Mouse (Mus musculus) kidney, adult 18-20 months (tissue): ENCODE results near the gene Erbb3.
"Not testable (repeated sequence)": the region's sequence is repeated elsewhere in the genome, so short reads cannot be mapped to it uniquely, and the experiment has no call there.

ENCODE experiments used
- DNase-seq: peaks from one replicate; pipeline ENCODE4 v3.0.0; 2021

Erbb3 gene

DNA sequence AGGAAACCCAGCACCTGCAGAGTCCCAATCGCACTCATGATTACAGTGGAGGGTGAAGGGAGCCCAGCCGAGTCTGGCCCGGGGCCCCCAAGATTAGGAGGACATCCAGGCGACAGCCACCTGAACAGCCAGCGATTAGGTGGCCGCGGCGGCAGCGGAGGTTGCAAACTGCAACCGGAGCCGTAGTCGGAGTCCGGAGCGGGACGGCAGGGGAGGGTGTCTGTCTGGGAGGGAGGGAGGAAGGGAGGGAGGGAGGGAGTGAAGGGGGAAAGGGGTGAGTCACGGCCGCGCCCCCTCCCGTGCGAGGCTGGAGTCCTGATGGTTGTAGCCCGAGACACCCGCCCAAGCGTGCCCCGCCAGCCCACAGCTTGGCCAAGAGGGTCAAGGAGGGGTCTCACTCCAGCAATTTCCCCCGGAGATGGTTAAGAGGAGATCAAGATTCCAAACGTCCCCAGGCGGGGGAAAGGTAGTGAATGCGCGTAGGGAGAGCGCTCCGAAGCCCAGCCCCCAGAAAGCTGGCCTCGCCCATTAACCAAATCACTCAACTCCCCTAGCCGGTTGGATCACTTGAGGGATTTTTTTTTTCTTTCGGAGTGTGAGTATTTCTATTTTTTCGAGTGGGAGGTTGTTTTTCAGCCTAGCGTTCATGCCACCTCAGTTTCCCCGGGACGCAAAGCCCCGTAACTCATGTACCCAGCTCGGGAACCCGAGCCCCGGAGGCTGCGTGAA, at the start of gene Erbb3:
Gene Erbb3, minus strand, starts transcription at position 189 of the 729 bp plus-strand sequence.
- DNase-seq: peak; percentile 88

DNA sequence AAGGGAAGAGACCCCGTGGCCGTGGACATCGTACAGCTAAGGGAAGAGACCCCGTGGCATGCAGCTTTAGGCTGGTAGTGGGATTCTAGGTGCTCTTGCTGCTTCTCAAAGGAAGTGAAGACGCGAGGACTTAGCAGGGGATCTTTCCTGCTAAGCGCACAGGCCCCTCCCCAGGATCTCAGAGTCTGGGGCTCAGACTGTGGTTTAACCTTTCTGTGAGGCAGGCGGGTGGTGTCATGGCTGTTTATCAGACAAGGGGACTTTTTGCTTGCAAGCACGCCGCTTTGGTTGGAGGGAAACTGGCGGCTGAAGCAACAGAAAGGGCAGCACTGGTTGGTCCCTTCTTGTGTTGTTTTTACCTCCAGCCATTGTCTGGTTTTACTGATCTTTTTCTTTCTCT, 47.6 kb upstream of the Erbb3 start:
- DNase-seq: no peak

DNA sequence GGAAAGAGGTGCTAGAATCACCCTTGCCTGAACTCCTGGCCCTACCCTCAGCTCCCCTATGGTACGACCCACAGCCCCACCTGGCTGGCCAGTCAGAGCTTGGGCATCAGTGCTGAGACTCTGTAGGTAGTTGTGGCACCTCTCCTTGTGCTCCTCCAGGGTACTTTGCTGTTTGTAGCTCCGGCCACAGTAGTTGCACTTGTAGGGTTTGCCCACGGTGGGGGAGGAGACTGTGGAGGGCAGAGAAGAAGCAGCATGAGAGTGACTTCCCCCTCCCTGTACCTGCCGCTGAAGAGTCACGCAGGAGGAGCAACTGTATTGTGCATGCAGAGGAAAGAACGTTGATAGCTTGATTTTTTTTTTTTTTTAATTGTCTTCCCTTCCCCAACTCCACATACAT, 47.1 kb upstream of the Erbb3 start:
- DNase-seq: no peak

DNA sequence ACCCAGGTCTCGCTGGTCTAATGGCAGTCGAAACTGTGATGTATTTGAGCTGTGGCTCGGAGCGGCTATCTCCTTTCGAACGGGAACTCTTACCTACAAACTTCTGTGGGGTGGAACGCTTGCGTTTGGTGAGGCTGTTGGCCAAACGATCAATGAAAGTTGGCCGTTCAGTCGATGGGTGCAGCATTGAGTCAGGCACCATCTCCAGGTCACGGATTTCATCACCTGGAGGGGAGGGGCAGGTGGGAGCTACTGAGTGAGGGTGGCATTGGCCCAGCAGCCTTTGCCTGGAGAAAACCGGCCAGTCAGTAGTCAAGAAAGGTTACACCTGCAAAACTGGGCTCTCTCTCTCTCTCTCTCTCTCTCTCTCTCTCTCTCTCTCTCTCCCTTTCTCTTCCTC, 46.2 kb upstream of the Erbb3 start:
- no peak for DNase-seq

DNA sequence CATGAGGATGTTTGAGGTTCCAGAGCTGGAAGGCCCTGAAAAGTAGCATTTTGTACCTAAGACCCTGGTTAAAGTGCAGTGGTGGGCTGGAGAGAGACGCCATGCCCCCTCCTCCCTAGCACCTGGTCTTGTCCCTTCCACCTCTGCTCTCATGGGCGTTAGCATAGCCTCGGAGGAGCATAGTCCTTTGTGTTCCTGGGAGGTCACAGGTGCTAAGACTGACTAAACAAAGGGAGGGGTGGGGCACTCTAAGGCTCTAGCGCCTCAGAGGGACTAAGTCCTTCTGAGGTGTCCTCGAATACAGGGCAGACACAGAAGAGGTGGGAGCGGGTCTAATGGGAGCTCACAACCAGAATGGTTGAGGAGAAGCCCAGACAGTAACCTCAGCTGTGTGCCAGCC, 42.1 kb upstream of the Erbb3 start:
- no peak for DNase-seq

DNA sequence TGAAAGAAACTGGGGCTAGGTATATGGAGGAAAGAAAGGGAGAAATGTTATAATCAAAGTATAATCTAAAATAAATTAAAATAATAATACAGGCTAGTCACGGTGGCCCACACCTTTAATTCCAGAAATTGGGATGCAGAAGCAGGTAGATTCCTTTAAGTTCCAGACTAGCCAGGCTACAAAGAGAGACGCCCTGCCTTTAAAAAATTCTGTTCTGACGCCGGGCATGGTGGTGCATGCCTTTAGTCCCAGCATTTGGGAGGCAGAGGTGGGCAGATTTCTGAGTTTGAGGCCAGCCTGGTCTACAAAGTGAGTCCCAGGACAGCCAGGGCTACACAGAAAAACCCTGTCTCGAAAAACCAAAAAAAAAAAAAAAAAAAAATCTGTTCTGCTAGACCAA, 40.9 kb upstream of the Erbb3 start:
- not testable (repeated sequence) for DNase-seq

DNA sequence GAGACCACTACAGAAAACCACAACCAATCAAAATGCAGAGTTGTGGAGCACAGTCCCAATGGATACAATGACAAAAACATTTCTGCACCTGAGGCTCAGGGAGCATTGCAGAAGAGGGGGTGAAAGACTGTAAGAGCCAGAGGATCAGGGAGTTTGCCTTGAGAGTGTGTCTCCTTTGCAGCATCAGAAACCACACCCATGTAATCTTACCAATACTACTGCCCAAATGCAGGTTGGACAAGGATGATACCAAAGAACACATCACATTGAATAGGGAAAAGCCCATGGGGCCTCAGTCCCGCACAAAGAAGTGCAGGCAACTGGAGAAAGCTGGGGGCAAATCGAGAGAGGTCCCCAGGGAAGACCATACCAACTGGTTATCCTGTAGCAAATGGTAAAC, 40.3 kb upstream of the Erbb3 start:
- DNase-seq: no peak

DNA sequence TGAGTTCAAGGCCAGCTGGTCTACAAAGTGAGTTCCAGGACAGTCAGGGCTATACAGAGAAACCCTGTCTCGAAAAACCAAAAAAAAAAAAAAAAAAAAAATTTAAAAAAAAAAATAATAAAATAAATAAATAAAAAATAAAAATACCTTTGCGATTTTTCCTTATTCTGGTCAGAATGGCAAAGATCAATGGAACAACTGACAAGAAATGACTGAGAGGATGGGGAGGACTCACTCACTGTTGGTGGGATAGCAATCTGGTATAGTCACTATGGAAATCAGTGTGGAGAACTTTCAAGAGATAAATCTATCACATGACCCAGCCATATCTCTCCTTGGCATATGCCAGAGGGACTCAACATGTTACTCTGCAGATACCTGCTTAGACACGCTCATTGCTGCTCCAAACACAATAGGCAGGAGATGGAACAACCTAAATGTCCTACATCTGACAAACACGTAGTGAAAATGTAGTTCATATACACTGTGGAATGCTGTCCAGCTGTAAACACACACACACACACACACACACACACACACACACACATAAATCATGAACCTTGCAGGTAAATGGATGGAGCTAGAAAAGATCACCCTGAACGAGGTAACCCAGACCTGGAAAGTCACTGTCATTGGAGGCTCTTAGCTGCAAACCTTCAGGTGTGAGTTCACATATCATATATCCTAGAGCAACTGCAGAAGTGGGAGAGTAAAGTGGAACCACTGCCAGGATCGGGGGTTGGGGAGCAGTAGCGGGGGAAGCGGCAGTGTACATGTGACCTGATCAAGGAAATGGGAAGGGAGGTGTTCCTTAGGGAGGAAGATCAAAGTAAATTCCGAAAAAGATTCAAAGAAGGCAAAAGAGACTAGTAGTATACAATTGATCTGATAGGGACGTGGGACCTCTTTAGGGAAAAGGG, 38.2 kb upstream of the Erbb3 start:
- DNase-seq: no peak

DNA sequence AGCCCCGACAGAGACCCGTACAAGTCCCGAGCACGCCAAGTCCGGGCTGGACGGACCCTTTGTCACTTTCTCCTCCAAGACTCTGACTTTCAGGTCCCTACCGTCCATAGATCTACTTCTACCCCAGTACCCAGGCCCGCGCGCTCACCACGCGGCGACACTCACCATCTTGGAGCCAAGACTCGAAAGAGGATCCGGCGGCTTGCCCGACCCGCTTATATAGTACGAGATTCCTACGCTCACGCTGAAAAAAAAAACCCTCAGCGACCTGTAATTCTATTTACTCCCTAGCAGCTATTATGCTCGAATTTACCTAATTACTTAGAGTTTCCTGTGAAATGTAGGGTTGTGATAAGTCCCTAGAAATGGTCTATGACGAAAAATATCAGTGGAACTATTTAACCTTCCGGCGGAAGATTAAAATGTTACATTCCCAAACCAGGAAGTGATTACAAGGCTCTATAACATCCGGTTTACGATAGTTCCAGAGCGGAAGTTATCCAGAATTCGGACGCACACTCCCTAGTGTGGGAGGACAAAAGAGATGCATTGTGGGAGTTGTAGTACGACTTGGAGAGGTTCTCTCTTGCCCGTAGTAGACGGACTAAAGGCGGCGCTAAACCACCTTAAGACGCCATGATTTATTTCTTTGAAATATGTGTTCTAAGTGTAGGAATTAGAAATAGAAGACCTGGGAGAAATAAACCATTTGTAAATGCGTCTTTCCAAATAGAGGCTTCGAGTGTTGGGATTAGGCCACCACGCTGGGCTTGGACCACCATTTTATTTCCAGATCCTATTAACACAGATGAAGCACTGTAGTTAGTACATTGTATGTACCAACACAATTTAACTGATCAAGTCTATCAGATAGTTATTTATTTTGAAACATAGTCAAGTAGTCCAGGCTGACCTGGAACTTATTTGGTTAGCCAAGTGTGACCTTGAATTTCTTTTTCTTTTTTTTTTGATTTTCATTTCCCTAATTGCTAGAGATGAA, 37.2 kb upstream of the Erbb3 start, which contains the start of gene Rps26:
Gene Rps26, minus strand, starts transcription at position 437 of the 1,000 bp plus-strand sequence.
- DNase-seq: peak; percentile 86

DNA sequence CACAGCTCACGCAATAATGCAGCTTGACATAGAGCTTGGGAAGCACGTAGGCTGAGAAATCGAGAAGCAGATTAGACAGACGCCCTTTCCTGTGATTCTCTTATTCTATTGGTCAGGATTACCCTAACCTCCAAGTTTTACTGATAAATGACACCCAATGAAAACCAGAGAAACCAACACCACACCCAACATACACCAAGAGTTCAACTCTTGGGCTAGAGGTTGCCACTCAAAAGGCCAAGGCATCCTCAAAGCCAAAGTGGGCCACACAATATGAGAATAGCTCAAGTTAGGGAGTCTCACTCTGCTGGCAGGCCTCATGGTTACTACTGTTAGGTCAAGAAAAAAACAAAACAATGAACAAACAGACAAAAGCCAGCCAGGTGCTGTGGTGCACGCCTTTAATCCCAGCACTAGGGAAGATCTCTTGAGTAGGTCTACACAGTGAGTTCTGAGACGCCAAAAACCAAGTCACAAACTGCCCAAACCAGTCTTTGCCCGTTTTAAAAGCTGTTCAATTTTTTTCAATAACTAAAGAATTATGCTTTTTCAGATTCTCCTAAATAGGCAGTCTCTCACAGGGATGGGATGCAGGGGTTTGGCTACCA, 35.9 kb upstream of the Erbb3 start:
- DNase-seq: no peak

DNA sequence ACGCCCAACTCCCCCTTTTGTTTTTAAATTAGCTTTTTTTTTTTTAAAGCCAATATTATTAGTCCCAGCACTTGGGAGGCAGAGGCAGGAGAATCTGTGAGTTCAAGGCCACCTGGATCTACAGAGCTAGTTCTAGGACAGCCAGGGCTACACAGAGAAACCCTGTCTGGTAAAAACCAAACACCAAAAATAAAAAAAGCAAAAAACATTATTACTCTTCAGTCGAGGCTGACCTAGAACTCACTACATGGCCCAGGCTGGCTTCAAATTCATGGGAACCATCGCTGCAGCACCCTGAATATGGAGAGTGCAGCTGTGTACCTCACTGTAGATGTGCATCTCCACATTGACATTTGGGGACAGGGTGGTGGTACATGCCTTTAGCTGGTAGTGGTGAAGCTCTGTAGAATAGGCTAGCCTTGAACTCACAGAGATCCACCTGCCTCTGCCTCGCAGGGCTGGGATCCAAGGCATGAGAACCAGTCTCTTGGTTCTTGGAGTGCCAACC, 33.7 kb upstream of the Erbb3 start:
- DNase-seq: not testable (repeated sequence)

DNA sequence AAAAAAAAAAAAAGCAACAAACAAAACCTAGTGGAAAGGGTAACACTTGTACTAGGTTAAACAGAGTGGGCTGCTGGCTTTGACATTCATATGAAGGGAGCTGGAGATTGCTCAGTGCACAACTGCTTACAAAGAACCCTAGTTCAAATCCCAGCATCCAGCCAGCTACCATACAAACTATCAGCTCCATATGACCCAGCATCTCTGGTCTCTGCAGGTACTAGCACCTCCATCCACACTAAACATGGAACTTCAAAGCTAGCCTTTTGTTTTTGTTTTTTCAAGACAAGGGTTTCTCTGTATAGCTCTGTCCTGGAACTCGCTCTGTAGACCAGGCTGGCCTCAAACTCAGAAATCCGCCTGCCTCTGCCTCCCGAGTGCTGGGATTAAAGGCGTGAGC, 33.2 kb upstream of the Erbb3 start:
- no peak for DNase-seq

DNA sequence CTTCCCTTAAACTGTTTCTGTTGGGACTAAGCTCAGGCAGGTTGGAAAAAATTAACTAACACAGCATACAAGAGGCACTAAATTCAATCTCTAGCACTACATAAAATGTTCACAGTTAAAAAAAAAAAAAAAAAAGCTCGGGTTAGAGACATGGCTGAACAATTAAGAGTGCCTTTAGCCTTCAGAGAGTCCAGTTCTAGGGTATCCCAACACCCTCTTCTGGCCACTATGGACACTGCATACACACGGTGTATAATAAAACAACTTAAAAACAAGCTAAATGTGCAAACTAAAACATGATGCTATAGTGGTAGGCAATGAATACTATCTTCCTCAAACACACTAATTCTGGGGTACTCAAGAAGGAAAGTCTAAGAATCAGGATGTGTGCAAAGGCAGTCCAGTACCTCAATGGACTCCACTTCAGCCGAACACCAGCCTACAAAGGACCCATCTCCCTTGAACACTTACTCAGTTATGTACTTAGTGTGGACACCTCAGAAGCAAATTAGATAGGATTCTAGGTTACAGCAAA, 32.6 kb upstream of the Erbb3 start:
- DNase-seq: no peak

DNA sequence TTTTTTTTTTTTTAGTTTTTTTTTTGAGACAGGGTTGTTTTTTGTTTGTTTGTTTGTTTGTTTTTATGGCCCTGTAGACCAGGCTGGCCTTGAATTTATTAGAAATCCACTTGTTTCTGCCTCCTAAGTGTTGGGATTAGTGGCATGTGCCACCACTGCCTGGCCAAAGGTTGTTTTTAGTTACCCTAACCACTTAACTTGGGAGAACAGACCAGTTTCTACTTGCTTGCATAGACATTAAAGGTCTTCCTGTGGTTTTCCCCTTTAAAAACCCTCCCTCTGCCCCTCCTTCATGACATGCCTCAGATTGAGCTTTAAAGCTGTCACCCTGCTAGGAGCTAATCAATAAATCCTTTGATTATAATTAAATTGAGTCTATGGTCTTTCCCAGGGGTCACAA, 30.8 kb upstream of the Erbb3 start:
- DNase-seq: no peak

DNA sequence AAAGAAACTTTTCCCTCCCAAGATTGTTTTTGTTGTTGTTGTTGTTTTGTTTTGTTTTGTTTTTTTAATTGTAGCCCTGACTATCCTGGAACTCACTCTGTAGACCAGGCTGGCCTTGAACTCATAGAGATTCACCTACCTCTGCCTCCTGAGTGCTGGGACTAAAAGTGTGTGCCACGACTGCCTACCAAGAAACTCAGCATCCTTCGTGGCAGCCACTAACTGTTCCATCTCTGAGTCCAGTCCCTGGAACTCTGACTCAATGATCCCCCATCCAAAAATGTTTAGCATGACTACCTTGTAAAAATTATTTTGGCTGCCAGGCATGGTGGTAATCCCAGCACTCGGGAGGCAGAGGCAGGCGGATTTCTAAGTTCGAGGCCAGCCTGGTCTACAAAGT, 29.7 kb upstream of the Erbb3 start:
- DNase-seq: not testable (repeated sequence)

DNA sequence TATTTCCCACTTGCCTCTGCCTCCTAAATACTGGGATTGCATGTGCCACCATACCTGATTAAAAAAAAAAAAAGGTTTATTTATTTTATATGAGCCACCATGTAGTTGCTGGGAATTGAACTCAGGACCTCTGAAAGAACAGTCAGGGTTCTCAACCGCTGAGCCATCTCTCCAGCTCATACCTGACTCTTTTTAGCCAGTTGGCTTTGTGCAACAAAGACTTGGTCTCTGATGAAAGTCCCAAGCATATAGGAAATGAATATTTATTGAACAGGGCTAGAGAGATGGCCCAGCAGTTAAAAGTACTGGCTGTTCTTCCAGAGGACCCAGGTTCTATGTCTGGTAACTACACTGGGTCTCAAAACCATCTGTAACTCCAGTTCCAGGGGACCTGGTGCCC, 29.1 kb upstream of the Erbb3 start:
- DNase-seq: no peak

DNA sequence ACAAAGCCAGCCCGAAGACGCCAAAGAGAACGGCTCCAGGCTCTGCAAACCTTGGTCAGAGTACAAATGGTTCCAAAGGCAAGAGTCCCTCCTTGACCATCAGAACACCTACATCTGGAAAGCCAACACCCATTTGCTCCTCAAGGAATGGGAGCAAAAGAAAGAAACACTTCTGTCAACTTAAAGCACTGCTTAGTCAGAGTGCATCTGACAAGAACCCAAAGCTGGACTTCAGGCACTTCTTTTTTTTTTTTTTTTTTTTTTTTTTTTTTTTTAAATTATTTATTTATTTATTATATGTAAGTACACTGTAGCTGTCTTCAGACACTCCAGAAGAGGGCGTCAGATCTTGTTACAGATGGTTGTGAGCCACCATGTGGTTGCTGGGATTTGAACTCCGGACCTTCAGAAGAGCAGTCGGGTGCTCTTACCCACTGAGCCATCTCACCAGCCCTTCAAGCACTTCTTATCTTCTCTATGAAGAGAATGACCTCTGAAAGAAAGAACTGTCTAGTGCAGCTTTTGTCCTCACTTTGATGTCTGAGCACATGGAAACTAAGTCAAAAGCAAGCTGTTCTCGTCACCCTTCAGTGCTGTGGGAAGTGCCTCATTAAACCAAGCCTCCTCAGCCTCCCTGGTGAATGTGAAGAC, 26.5 kb upstream of the Erbb3 start:
- not testable (repeated sequence) for DNase-seq

DNA sequence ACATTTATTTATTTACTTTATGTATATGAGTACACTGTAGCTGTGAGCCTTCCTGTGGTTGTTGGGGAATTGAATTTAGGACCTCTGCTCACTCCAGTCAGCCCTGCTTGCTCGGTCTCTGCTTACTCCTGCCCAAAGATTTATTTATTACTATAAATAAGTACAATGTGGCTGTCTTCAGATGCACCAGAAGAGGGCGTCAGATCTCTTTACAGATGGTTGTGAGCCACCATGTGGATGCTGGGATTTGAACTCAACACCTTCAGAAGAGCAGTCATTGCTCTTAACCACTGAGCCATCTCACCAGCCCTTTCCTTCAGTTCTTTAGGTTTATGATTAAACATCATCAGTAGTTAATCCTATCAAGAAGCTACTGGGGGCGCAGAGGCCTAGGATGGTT, 25.5 kb upstream of the Erbb3 start:
- DNase-seq: no peak

DNA sequence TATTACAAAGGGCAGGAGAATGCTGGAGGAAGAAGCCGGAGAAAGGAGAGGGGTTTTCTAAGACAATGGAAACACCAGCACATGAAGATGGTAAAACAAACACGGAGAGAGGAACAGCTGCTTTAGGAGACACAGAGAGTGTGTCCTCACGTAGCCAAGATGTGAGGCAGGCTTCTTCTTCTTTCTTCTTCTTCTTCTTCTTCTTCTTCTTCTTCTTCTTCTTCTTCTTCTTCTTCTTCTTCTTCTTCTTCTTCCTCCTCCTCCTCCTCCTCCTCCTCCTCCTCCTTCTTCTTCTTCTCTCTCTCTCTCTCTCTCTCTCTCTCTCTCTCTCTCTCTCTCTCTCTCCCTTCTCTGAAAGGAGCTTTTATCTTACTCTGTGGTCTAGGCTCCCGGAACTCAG, 24.4 kb upstream of the Erbb3 start:
- not testable (repeated sequence) for DNase-seq

DNA sequence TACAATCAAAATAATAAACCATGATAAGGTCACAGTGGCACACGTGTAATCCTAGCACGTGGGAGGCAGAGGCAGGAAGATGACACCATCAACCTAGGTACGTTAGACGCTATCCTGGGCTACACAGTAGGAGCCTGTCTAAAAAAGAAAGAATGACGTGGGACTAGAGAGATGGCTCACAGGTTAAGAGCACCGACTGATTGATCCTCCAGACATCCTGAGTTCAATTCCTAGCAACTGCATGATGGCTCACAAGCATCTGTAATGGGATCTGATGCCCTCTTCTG, 23.6 kb upstream of the Erbb3 start:
- no peak for DNase-seq

DNA sequence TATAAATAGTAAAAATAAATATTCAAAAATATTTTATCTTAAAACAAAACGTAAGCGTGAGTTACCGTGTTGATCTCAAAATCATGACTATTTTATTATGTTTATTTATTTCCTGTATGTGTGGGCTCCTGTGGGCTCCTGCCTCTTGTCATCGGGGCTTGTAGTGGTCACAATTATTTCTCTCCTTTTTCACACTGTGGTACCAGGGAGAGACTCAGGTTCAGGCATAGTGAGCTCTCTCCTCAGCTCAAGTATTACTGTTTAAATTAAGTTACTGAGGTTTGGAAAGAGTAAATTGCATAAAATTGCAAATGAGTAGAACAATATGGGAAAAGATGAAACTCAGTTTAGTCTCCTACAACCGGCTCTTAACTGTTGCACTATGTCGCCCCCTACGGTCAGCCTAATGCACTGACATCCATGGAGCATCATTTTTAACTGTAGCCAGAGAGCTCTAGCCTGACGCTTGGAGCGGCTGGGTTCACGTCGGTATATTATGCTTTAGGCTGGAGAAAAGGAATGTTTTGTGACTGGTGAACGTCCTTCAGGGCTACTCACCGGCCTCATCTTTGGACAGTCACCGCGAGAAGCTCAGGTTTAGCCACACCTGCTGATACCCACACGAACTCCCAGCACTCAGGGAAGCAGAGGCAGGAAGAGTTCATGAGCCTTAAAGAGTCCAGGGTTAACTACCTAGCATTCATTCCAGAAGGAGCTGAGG, 23.1 kb upstream of the Erbb3 start:
- DNase-seq: peak; percentile 78
